Mouse (Mus musculus) CD4-positive helper T cell, adult 2 months (primary cell): ENCODE results near the gene Nfya.

Experiments used
- DNase-seq: peaks from one replicate; pipeline ENCODE4 v3.0.0-alpha.2; 2012; ENCODE audit warnings: low read depth, missing footprints, low spot score

Nfya gene

GRCm38 (mm10) chr17:48345824-48346223 lies 63.9 kb downstream of the Nfya start:
- DNase-seq = no peak

- DNase-seq = no peak
Measured at GRCm38 (mm10) chr17:48343065-48343464, 66.6 kb downstream of the Nfya start.

- DNase-seq = no peak
Measured at GRCm38 (mm10) chr17:48341947-48342346, 67.8 kb downstream of the Nfya start.

DNA sequence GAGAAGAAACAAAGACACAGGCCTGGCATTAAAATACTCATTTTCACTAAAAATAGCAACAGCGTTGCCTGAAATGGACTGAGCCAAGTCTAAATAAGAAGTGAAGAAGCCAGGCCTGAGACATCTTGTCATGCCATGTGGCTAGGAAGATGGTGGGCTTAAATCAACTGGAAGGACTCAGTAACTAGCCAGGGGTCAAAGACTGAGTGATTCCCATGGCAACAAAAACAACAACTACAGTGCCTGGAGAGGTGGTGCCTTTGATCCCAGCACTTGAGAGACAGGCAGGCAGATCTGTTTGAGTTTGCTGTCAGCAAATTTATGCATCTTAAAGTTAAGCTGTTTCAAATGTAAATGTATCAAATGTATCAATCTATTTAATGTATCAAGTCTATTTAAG lies 69.4 kb downstream of the Nfya start:
- no peak for DNase-seq
